Mouse (Mus musculus) retina, embryonic 14.5 days (tissue): ENCODE measurements around the gene Calm2.

Experiments used
- DNase-seq: peaks from one replicate; pipeline ENCODE4 v3.0.0-alpha.2; 2015; ENCODE audit warnings: low spot score

Gene Calm2

DNA sequence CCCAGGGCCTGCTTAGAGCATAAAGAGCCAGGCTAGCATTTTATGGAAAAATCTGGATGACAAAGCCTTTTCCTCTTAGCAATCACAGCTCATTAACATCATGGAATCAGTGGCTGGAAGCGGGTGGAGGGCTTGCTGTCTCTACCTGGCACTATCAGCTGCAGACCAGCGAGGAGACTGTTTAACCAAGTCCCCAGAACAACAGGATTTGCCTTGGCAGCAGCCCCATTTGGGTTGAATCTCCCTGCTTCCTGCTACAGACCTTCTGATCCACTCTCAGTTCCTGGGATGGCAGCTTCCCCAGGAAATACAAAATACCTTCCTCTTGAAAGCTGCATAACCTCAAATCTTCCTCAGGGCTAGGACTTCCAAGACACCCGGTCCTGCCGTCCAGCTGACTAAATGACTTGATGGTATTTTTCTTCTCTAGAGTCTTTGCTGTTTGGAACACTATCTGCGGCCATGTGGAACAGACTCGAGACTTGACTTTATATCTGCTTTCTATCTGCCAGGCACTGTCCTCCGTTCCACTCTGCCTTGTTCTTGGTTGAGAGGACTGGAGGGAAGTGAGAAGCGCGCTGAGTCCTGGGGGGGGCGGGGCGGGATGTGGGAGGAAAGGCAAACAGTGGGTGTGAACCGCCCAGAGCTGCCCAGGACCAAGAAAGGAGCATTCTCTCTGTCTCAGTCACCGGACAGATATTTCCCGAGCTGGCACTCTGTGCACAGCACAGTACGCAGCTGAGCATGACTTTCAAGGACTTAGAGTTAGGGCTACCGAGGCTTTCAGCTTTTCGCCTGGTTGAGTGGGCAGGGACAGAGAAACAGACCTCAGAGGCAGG lies 12.4 kb upstream of the Calm2 start:
- DNase-seq = peak; percentile 73

DNA sequence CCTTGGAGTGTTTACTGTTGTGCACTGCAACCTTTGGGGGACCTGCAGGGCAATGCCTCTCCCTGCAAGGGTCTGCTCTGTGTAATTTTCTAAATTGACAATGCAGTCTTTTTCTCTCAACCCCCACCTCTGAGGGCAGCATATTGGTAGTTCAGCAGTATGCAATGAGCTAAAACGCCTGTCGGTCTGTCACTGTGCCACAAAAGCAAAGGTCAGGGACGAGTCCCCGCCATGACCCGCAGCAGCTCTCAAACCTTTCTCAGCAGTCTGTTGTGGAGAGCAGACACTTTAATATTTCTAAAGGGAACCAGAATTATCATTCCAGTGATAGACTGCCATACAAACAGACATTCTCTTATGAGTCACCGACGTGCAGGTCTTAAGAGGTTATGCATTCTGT lies 11.2 kb upstream of the Calm2 start:
- DNase-seq = no peak

DNA sequence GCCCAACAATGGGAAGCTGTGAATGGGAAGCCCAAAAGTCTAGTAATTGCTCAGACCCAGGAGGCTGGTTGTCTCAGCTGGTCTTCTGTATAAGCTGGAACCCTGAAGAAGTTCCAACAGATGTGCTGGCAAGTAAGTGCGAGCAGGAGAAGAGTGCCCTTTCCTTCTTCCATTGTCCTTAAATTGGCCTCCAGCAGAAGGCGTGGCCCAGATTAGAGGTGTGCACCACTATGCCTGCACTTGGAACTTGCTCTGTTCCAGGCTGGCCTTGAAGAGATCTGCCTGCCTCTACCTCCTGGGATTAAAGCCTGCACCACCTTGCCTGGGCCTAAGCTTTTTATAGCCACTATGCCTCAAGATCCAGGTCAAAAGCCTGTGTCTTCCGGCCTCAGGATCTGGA lies 7.4 kb upstream of the Calm2 start:
- no peak for DNase-seq

DNA sequence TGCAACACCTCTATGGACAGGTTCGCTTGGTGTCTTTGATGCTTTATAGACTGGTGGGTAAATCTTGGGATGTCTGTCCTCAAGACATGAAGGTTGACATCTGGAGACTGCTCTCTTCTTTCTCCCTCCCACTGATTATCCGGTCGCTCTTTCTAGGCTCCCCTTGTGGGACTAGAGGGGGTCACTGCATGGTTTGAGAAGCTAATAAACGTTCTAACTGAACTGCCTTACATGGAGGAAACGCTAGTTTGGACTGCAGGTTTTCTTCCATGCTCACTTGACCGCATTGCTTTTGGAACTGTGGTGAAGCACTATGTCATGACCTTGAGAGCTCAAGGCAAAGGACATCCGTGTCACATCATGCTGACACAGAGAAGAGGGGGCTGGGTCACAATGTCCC lies 6.6 kb upstream of the Calm2 start:
- DNase-seq = no peak

DNA sequence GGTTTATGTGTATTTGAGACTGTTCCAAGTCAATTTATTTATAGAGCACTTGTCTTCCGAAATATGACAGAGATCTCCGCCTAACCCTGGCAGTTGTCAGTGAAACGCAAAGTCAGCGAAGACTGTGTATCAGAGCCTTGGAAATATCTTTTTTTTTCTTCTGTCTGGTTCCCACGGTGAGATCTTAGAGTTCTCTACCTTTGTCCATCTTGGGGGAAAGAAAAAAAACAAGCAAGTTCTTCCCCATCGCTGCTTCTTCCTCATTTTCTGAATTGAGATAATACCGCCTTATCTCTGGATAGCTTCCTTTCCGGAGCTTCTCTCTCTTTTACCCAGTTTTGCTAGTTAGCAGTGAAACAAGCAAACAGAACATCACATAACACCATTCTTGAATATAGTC lies 2.1 kb upstream of the Calm2 start:
- no peak for DNase-seq

DNA sequence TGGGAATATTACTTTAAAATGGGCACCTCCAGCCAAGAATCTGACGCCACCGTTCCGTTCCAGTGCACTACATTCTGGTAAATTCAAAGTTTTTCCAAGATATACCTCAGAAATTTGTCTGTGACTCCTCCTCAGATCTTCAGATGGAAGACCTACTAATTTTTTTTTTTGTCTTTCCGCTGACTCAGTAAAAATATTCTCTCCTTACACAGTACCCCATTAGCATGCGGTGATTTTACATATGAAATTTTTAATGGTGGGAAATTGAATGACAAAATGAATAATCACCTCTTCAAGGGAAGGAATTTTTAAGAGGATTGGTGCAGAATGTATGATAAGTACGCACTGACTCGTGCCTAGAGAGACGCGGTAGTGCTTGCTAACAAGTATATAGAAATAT lies 1.6 kb upstream of the Calm2 start:
- DNase-seq = no peak

- no peak for DNase-seq
Observed at GRCm38 (mm10) chr17:87447612-87448200, 971 bp upstream of the Calm2 start.

GRCm38 (mm10) chr17:87445917-87446766 lies 593 bp downstream of the Calm2 start:
- DNase-seq = peak; percentile 80

GRCm38 (mm10) chr17:87445337-87445916 lies 1.3 kb downstream of the Calm2 start:
- DNase-seq = no peak

GRCm38 (mm10) chr17:87444763-87445162 lies 2.0 kb downstream of the Calm2 start:
- DNase-seq = no peak

- DNase-seq = no peak
Observed at GRCm38 (mm10) chr17:87441537-87441936, 5.2 kb downstream of the Calm2 start.

GRCm38 (mm10) chr17:87439441-87439840 lies 7.3 kb downstream of the Calm2 start:
- DNase-seq = no peak

- DNase-seq = no peak
Observed at GRCm38 (mm10) chr17:87433929-87434328, 12.8 kb downstream of the Calm2 start.

DNA sequence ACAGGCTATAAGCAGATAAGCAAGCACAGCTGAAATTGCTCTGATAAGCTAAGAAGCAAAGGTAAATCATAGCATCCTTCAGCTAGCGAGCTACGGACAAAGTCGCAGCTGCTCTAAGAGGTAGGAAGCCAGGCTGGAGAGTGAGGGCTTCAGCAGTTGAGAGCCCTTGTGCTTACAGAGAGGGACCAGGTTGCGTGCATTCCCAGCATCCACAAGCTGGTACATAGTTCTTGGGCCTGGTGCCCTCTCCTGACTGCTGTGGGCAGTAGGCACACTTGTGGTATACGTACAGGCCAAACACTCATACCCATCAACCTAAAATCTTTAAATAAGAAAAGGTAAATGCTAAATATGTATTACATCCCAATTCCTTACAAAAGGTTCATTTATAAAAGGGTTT lies 14.0 kb downstream of the Calm2 start:
- no peak for DNase-seq

- no peak for DNase-seq
Observed at GRCm38 (mm10) chr17:87432314-87432713, 14.4 kb downstream of the Calm2 start.

- DNase-seq = no peak
Observed at GRCm38 (mm10) chr17:87429431-87429830, 17.3 kb downstream of the Calm2 start.

DNA sequence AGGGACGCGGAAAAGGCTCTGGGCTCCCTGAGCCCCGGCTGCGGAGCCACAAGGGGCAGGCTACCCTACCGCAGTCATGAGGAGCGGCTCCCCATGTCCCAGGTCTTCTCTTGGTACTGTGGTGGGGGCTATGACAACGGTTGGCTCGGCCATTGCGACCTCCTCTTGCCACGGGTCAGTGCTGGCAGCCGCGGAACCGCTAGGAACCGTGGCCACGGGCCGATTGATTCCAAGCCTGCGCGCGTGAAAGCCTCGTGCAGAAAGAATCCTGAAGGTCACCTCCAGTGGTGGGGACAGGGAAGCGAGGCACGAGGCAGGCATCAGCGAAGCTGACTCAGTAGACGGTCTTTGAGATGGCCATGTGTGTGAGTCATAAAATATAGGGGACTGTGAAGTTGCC lies 19.2 kb downstream of the Calm2 start, which contains the start of gene Stpg4:
TSS of gene Stpg4 (minus strand) at position 231 of the 400 bp plus-strand sequence.
- no peak for DNase-seq

GRCm38 (mm10) chr17:87418082-87418481 lies 28.7 kb downstream of the Calm2 start:
- DNase-seq = no peak

DNA sequence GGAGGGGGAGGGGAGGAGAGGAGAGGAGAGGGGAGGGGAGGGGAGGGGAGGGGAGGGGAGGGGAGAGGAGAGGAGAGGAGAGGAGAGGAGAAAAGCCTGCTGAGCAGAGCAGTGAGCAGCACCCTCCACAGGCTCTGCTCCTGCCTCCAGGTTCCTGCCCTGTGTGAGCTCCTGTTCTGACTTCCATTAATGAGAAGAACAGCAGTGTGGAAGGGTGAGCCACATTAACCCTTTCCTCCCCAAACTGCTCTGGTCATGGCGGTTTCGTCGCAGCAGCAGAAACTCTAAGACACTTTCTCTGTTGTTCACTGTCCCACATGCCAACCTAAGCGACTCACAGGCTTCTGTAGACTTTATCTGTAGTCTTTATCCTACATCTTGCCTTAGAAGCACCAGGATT lies 40.1 kb downstream of the Calm2 start:
- DNase-seq = no peak

- no peak for DNase-seq
Observed at GRCm38 (mm10) chr17:87405576-87405975, 41.2 kb downstream of the Calm2 start.

DNA sequence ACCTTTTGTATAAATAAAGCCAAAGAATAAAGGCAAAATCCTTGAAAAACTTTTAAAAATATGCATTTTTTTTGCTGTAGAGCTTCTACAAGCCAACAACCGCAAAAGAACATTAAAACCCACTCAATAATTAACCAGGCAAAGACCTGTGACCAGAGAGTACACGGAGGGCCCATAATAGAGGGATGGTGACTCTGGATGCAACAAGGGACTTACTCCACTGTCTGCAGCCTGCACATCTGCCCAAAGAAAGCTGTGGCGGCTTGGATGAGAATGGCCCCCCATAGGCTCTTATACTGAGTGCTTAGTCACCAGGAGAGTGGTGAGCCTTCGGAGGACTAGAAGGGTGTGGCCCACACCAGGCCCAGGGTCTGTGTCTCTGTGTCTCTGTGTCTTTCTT lies 43.3 kb downstream of the Calm2 start:
- no peak for DNase-seq

GRCm38 (mm10) chr17:87402444-87402843 lies 44.3 kb downstream of the Calm2 start:
- no peak for DNase-seq
